Mouse (Mus musculus) liver, embryonic 15.5 days (tissue): ENCODE data around the gene Pde4d. TPM values are rescaled to one million over a fixed set of nuclear protein-coding genes. Genes with fewer than 3 reads are reported as not detected.

Experiments used
- ATAC-seq: fragments of 200-750 bp; cut with Nextera tagmentation; 2 replicates; pipeline ENCODE4 v1.8.0; 2017; ENCODE audit warnings: moderate number of reproducible peaks, mild to moderate bottlenecking, moderate library complexity; ENCODE audit not compliant: insufficient read depth
- H3K27ac ChIP-seq: fragments of 300-500 bp; sonication (generic); replicated peaks from 2 replicates; pipeline ENCODE4 v1.5.1; 2015; ENCODE audit warnings: mild to moderate bottlenecking, inconsistent platforms
- H3K27me3 ChIP-seq: fragments of 300-500 bp; sonication (generic); 2 replicates; pipeline ENCODE4 v1.6.1; 2015; ENCODE audit warnings: mild to moderate bottlenecking, inconsistent platforms
- H3K36me3 ChIP-seq: fragments of 300-500 bp; sonication (generic); replicated peaks from 2 replicates; pipeline ENCODE4 v1.6.1; 2015; ENCODE audit warnings: moderate library complexity, mild to moderate bottlenecking, inconsistent platforms
- H3K4me1 ChIP-seq: fragments of 300-500 bp; sonication (generic); replicated peaks from 2 replicates; pipeline ENCODE4 v1.6.1; 2015; ENCODE audit warnings: inconsistent platforms
- H3K4me2 ChIP-seq: fragments of 300-500 bp; sonication (generic); 2 replicates; pipeline ENCODE4 v1.6.1; 2015; ENCODE audit warnings: moderate library complexity, mild to moderate bottlenecking, inconsistent platforms
- H3K4me3 ChIP-seq: fragments of 300-500 bp; sonication (generic); replicated peaks from 2 replicates; pipeline ENCODE4 v1.5.1; 2015; ENCODE audit warnings: mild to moderate bottlenecking, inconsistent platforms
- H3K9ac ChIP-seq: fragments of 300-500 bp; sonication (generic); 2 replicates; pipeline ENCODE4 v1.6.1; 2015; ENCODE audit warnings: moderate library complexity, mild to moderate bottlenecking, inconsistent platforms
- H3K9me3 ChIP-seq: fragments of 300-500 bp; sonication (generic); replicated peaks from 2 replicates; pipeline ENCODE4 v1.6.1; 2016; ENCODE audit warnings: inconsistent platforms
- WGBS: fragments of 180-500 bp; shearing (Covaris S2); methylation state at CpG from one replicate; pipeline ENCODE4 v1.1.7; 2015; ENCODE audit warnings: mixed read lengths; ENCODE audit not compliant: insufficient replicate concordance; 5-methylcytosine and 5-hydroxymethylcytosine counted together
- polyA plus RNA-seq: library from polyadenylated mRNA; unstranded; fragments of >200 nt; fragmentation: Nextera tagmentation; extraction: Ambion mirVana; gene quantifications from 2 replicates; pipeline ENCODE4 v1.2.1, GENCODE M21; 2015

Gene Pde4d
- polyA plus RNA-seq, 1 experiment from 2014 or later: 13.2 TPM

- Histone ChIP-seq H3K9me3 (no peaks in the 10 kb centered on the region), H3K36me3 (no peaks in the 10 kb centered on the region), H3K9ac (no peak overlapping the region), H3K4me2 (no peak overlapping the region), H3K4me1 (no peaks in the 10 kb centered on the region), H3K27me3 (no peaks in the 10 kb centered on the region), H3K27ac (no peak overlapping the region), H3K4me3 (no peak overlapping the region)
- ATAC-seq: no peak
- 43% methylated on average over 7 of the region's 7 CpGs for WGBS
Observed at GRCm38 (mm10) chr13:109277792-109278191, 828.0 kb downstream of the Pde4d start.

DNA sequence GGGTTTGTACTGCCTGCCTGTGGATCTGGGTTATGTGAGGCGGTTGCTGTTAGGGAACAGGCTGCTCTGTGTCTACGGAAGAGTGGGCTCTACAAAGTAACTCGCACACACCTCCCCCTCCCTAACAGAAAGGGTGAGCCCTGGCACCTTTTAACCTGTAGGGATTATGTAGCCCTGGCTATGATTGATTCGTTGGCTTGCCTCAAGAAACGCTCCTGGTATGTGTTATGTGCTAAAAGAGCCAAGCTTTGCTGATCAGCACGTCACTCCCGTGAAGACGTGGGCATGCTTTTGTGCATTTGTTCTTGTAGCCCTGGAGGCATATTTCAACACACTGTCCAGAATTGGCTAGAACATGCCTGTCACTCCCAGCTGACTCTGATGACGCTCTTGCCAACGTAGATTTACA lies 828.8 kb downstream of the Pde4d start:
- Histone ChIP-seq H3K4me1 (no peaks in the 10 kb centered on the region), H3K4me3 (no peak overlapping the region), H3K4me2 (no peak overlapping the region), H3K27ac (no peak overlapping the region), H3K9me3 (no peaks in the 10 kb centered on the region), H3K36me3 (no peaks in the 10 kb centered on the region), H3K9ac (no peak overlapping the region), H3K27me3 (no peaks in the 10 kb centered on the region)
- WGBS: 68% methylated on average over 10 of the region's 10 CpGs
- ATAC-seq: no peak

- Histone ChIP-seq H3K36me3 (no peaks in the 10 kb centered on the region), H3K9ac (no peak overlapping the region), H3K27me3 (no peaks in the 10 kb centered on the region), H3K27ac (no peak overlapping the region), H3K4me1 (no peaks in the 10 kb centered on the region), H3K4me3 (no peak overlapping the region), H3K9me3 (no peaks in the 10 kb centered on the region), H3K4me2 (no peak overlapping the region)
- no peak for ATAC-seq
- WGBS: 68% methylated on average over 6 of the region's 6 CpGs
Observed at GRCm38 (mm10) chr13:109279211-109279610, 829.5 kb downstream of the Pde4d start.

- H3K4me1 ChIP-seq: no peaks in the 10 kb centered on the region
- WGBS: 66% methylated on average over 5 of the region's 5 CpGs
- no peak overlapping the region for H3K27ac ChIP-seq
- H3K9me3 ChIP-seq: no peaks in the 10 kb centered on the region
- H3K36me3 ChIP-seq: no peaks in the 10 kb centered on the region
- no peaks in the 10 kb centered on the region for H3K27me3 ChIP-seq
- H3K4me2 ChIP-seq: no peak overlapping the region
- no peak for ATAC-seq
- no peak overlapping the region for H3K4me3 ChIP-seq
- H3K9ac ChIP-seq: no peak overlapping the region
Observed at GRCm38 (mm10) chr13:109280433-109280832, 830.7 kb downstream of the Pde4d start.

- Histone ChIP-seq H3K36me3 (no peaks in the 10 kb centered on the region), H3K27ac (no peak overlapping the region), H3K4me3 (no peak overlapping the region), H3K4me2 (no peak overlapping the region), H3K9ac (no peak overlapping the region), H3K27me3 (no peaks in the 10 kb centered on the region), H3K9me3 (no peaks in the 10 kb centered on the region), H3K4me1 (no peaks in the 10 kb centered on the region)
- no peak for ATAC-seq
- WGBS: 61% methylated on average over 6 of the region's 6 CpGs
Observed at GRCm38 (mm10) chr13:109287465-109287864, 837.7 kb downstream of the Pde4d start.

DNA sequence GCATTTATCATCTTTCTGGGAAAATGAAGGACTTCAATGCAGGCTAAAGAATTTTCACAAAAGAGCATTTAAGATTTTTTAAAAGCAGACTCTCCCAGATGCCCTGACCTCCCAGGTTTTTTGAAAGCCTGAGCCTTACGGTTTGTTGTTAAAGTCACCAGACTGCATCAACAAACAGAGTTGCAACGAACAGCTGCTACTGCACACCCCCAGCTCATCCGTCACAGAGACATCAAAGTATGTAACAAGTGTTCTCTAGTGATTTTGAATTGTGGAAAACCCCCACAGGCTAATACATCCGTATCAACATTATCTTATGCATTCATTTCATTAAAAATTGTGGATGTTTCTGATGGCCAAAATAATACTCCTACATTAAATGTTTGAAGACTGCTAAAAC lies 841.2 kb downstream of the Pde4d start:
- H3K4me1 ChIP-seq: no peaks in the 10 kb centered on the region
- no peaks in the 10 kb centered on the region for H3K36me3 ChIP-seq
- no peak overlapping the region for H3K4me2 ChIP-seq
- H3K9me3 ChIP-seq: no peaks in the 10 kb centered on the region
- no peaks in the 10 kb centered on the region for H3K27me3 ChIP-seq
- no peak overlapping the region for H3K27ac ChIP-seq
- no peak overlapping the region for H3K4me3 ChIP-seq
- 51% methylated on average over 4 of the region's 4 CpGs for WGBS
- no peak overlapping the region for H3K9ac ChIP-seq
- ATAC-seq: no peak

DNA sequence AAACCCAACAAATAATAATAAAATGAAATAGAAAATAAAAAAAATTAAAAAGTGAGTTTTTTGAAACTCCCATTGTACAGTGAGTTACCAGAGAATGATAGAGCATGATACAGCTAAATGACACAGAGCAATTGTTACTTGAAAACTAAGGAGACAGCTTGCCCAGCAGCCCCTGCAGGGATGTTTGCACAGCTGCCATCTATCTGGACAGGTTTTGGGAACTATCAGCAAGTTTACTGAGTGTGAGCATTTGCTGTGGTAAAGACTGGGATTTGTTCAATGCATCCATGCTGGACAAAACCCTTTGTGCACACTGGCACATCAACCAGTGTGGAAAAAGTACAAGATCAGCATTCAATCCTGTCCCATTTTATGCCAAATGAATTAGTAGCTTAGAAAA lies 843.3 kb downstream of the Pde4d start:
- Histone ChIP-seq H3K9ac (no peak overlapping the region), H3K4me3 (no peak overlapping the region), H3K9me3 (no peaks in the 10 kb centered on the region), H3K4me1 (no peaks in the 10 kb centered on the region), H3K36me3 (no peaks in the 10 kb centered on the region), H3K27me3 (no peaks in the 10 kb centered on the region), H3K4me2 (no peak overlapping the region), H3K27ac (no peak overlapping the region)
- ATAC-seq: no peak

DNA sequence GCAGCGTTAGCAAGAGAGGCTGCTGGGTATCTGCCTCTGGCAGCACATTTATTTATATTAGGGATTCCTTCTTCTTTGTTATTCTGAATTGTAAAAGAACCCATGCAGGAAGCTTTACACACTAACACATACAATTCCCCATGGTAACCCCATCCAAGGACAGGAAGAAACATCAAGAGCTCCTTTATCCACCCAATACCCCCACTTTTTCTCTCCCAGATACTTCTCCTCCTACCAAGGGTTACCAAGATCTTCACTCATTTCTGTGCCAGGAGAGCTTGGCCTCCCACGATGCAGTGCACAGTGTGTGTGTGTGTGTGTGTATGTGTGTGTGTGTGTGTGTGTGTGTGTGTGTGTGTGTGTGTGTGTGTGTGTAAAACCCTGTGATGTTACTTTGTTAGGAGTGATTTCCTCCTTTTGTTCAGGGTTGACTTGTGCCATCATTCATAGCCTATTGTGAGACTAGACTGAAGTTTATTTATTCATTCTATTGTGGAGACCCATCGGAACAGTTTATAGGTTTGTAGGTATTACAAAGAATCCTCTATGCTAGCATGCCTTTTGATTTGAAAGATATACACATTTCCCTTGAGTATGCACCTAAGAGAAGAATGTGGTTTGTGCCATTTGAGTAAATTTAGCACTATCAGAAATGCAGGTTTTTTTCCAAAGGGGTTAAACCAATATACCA lies 846.7 kb downstream of the Pde4d start:
- Histone ChIP-seq H3K9me3 (no peaks in the 10 kb centered on the region), H3K4me2 (no peak overlapping the region), H3K4me1 (no peaks in the 10 kb centered on the region), H3K27ac (no peak overlapping the region), H3K4me3 (no peak overlapping the region), H3K27me3 (no peaks in the 10 kb centered on the region), H3K9ac (no peak overlapping the region), H3K36me3 (no peaks in the 10 kb centered on the region)
- 48% methylated on average over 3 of the region's 3 CpGs for WGBS
- ATAC-seq: no peak

DNA sequence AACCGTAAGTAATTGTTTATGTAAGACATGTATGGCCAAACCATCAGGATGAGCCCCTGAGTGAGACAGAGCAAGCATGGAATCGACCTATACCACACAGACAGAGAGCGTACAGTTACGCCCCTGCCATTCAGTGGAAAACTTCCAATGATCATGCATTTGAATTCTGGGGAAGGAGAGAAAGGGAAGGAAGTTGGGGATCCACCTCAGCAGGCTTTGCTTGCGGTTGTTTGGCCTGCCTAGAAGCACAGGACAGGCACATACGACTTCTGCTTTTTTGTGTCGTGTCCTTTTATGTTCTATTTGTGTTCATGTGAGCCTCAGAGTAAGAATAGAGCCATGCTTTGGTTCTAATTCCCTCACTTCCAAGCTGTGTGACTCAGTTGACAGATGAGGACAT lies 849.1 kb downstream of the Pde4d start:
- no peak; the same call in 1 of the 2 replicates for ATAC-seq
- Histone ChIP-seq H3K36me3 (no peaks in the 10 kb centered on the region), H3K4me2 (no peak overlapping the region), H3K27me3 (no peaks in the 10 kb centered on the region), H3K9me3 (no peaks in the 10 kb centered on the region), H3K27ac (no peak overlapping the region), H3K4me1 (no peaks in the 10 kb centered on the region), H3K4me3 (no peak overlapping the region), H3K9ac (no peak overlapping the region)
- WGBS: 27% methylated on average over 7 of the region's 7 CpGs

DNA sequence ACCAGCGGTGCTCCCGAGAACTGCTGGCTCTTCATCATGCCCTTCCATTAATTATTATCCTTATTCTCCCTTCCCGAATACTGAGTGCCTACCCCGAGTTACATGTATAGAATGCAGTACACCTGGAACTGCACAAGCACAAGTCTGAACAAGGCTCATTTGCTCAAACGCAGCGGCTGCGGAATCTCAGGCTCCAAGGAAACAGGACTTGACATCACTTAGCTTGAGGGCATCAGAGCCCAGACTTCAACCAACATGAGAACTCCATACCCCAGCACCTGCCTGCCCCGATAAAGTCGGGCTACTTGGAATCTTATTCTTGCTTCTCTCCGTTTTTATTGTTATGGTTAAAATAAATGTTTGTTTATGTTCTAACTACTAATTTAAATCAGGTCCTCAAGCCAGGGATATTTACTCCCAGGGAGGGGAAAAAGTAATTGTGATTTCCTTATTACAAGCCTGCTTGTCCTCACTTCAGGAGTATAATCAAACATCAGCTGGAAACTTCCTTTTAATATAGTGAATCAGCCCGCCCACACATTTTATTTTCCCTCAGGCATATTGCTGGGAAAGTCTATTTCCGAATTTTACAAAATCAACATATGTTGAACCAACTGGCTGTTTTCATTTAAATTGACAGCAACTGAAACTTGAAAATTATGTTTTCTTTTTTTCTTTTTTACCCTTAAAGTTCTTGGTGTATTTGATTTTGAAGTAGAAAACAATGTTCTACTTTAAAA lies 849.9 kb downstream of the Pde4d start:
- no peaks in the 10 kb centered on the region for H3K4me1 ChIP-seq
- no peaks in the 10 kb centered on the region for H3K27me3 ChIP-seq
- no peak overlapping the region for H3K4me3 ChIP-seq
- H3K4me2 ChIP-seq: no peak overlapping the region
- H3K27ac ChIP-seq: no peak overlapping the region
- no peaks in the 10 kb centered on the region for H3K9me3 ChIP-seq
- 65% methylated on average over 12 of the region's 12 CpGs for WGBS
- ATAC-seq: no peak
- H3K36me3 ChIP-seq: no peaks in the 10 kb centered on the region
- H3K9ac ChIP-seq: no peak overlapping the region

DNA sequence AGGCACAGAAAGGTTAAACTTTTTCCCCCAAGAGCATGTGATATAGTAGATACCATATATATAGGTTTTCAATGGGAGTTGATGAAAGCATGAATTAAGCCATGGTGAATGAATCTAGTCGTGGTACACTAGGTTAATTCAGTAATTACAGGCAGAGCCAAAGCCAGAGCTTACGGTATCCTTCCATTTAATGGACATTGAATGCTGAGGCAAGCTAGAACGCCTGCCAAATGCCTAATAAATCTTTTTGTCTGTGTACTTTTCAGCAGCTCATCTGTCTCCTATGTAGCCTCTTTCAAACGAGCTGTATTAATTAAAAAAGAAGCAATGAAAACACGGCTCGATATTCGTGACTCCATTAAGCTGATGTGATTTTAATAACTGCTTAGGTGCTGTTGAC lies 862.8 kb downstream of the Pde4d start:
- Histone ChIP-seq H3K27ac (no peak overlapping the region), H3K4me1 (0 out of 2 replicates have a peak, but pooled peaks cover 4% of the 10 kb centered on the region), H3K4me2 (no peak overlapping the region), H3K27me3 (no peaks in the 10 kb centered on the region), H3K9me3 (no peaks in the 10 kb centered on the region), H3K36me3 (no peaks in the 10 kb centered on the region), H3K9ac (no peak overlapping the region), H3K4me3 (no peak overlapping the region)
- 59% methylated on average over 7 of the region's 7 CpGs for WGBS
- ATAC-seq: no peak
